Mouse (Mus musculus) spleen, adult 2 months (tissue): ENCODE data around the gene Mrap. TPM values are rescaled to one million over a fixed set of nuclear protein-coding genes. Genes with fewer than 3 reads are reported as not detected.

ENCODE experiments used
- DNase-seq, 2 experiments: peaks; one replicate each; pipeline versions ENCODE4 v3.0.0 to v3.0.0-alpha.2; 2012 to 2021; ENCODE audit warnings: low spot score in 2 of 2, low read depth in 1 of 2
- H3K27ac ChIP-seq: fragments of 200-500 bp; 2 replicates; pipeline ENCODE4 v1.5.1; 2012; ENCODE audit warnings: low read length, inconsistent platforms; ENCODE audit not compliant: insufficient read depth
- H3K27me3 ChIP-seq: fragments of 200-500 bp; 2 replicates; pipeline ENCODE4 v1.6.1; 2012; ENCODE audit warnings: mild to moderate bottlenecking, moderate library complexity, low read length, inconsistent platforms; ENCODE audit not compliant: control insufficient read depth, insufficient read depth
- H3K36me3 ChIP-seq: fragments of 200-500 bp; 2 replicates; pipeline ENCODE4 v1.6.1; 2012; ENCODE audit warnings: mild to moderate bottlenecking, low read length, inconsistent platforms; ENCODE audit not compliant: control insufficient read depth, insufficient read depth
- H3K4me1 ChIP-seq: fragments of 200-500 bp; 2 replicates; pipeline ENCODE4 v1.6.1; 2011; ENCODE audit warnings: inconsistent platforms; ENCODE audit not compliant: control insufficient read depth, insufficient read depth, insufficient read length
- H3K4me3 ChIP-seq: fragments of 200-500 bp; 2 replicates; pipeline ENCODE4 v1.5.1; 2011; ENCODE audit warnings: mild to moderate bottlenecking, inconsistent platforms; ENCODE audit not compliant: insufficient read depth, insufficient read length; ENCODE audit errors: extremely low read depth
- CTCF ChIP-seq: fragments of 200-500 bp; IDR thresholded peaks from 2 replicates; pipeline ENCODE4 v1.5.1; 2011; ENCODE audit warnings: mild to moderate bottlenecking, inconsistent platforms; ENCODE audit not compliant: insufficient read depth, insufficient read length, insufficient replicate concordance; ENCODE audit errors: extremely low read depth
- POLR2A ChIP-seq: fragments of 200-500 bp; IDR thresholded peaks from 2 replicates; pipeline ENCODE4 v1.6.1; 2011; ENCODE audit warnings: low read depth, low read length, inconsistent platforms
- WGBS: fragments of 180-500 bp; shearing (Covaris S2); methylation state at CpG from one replicate; pipeline ENCODE4 v1.1.7; 2018; 5-methylcytosine and 5-hydroxymethylcytosine counted together
- polyA plus RNA-seq: library from polyadenylated mRNA; depleted of rRNA; stranded (reverse); fragments of >200 nt; gene quantifications from 2 replicates; pipeline ENCODE4 v1.2.3, GENCODE M21; 2012

Gene Mrap
- polyA plus RNA-seq, 1 experiment, result 11.6 TPM

DNA sequence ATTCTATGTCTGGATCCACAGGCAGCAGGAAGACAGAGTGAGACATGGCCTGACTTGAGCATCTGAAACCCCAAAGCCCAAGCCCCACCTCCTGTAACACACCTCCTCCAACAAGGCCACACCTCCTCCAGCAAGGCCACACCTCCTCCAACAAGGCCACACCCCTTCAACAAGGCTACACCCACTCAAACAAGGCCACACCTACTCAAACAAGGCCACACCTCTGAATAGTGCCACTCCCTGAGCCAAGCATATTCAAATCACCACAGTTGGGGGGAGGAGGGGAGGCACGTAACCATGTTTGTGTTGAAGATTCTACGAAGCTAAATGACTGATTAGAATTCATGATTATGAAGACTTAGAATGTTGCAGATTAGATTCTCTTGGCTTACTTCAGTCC is 36.5 kb upstream of the Mrap start:
- no peaks in the 10 kb centered on the region for H3K36me3 ChIP-seq
- H3K4me1 ChIP-seq, result no peaks in the 10 kb centered on the region
- no peak overlapping the region for H3K4me3 ChIP-seq
- H3K27ac ChIP-seq, result no peak overlapping the region
- TF ChIP-seq CTCF (no peak), POLR2A (no peak)
- no peaks in the 10 kb centered on the region for H3K27me3 ChIP-seq
- DNase-seq, result no peak
- 93% methylated on average over 2 of the region's 2 CpGs for WGBS

GRCm38 (mm10) chr16:90703646-90704045 is 34.4 kb upstream of the Mrap start:
- no peaks in the 10 kb centered on the region for H3K4me1 ChIP-seq
- H3K27ac ChIP-seq, result no peak overlapping the region
- no peaks in the 10 kb centered on the region for H3K27me3 ChIP-seq
- DNase-seq, result no peak
- H3K36me3 ChIP-seq, result no peaks in the 10 kb centered on the region
- TF ChIP-seq CTCF (no peak), POLR2A (no peak)
- WGBS, result 6% methylated on average over 1 of the region's 1 CpGs
- H3K4me3 ChIP-seq, result no peak overlapping the region

DNA sequence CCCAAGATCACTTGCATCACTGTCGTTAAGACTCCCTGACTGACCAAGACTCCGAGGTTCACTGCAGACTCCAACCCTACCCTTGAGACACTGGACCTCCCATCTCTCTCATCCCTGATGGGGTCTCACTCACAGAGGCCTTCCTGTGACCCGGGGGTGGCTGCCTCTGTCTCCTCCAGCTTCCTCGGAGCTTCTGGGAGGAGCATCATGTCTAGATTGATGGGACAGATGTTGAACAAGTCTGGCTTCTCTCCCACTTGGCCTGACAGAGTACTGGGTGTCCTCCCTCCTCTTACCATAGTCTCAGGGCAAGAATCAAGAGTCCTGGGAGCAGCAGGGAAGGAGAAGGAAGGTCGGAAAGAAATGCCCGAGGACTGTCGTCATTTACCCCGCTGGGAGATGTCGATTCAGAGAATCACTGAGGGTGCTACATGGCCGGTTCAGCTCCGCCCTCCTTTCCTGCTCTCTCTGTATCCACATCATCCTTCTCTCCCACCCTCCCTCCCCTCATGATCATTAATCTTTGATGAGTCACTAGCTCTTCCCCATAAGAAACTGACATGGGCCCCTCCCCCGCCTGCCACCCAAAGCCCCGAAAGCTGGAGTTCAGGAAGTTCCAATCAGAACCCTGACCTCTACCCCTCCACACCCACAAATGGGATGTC is 33.7 kb upstream of the Mrap start:
- no peak overlapping the region for H3K4me3 ChIP-seq
- no peaks in the 10 kb centered on the region for H3K36me3 ChIP-seq
- no peak for TF ChIP-seq CTCF
- no peak for DNase-seq
- H3K27me3 ChIP-seq, result no peaks in the 10 kb centered on the region
- H3K27ac ChIP-seq, result no peak overlapping the region
- no peaks in the 10 kb centered on the region for H3K4me1 ChIP-seq
- WGBS, result 69% methylated on average over 13 of the region's 13 CpGs

- 3% methylated on average over 3 of the region's 3 CpGs for WGBS
- Histone ChIP-seq H3K27me3 (no peaks in the 10 kb centered on the region), H3K36me3 (no peaks in the 10 kb centered on the region), H3K4me1 (no peaks in the 10 kb centered on the region), H3K27ac (no peak overlapping the region), H3K4me3 (no peak overlapping the region)
- DNase-seq, result no peak
- no peak for TF ChIP-seq CTCF
- no peak for TF ChIP-seq POLR2A
These were observed 31.7 kb upstream of the Mrap start for GRCm38 (mm10) chr16:90706279-90706678.

- Histone ChIP-seq H3K27ac (no peak overlapping the region), H3K4me1 (no peaks in the 10 kb centered on the region), H3K4me3 (no peak overlapping the region), H3K36me3 (no peaks in the 10 kb centered on the region), H3K27me3 (peaks cover 5% of the 10 kb centered on the region; the same call in 1 of the 2 replicates)
- WGBS, result 69% methylated on average over 17 of the region's 17 CpGs
- TF ChIP-seq CTCF (no peak), POLR2A (no peak)
- no peak for DNase-seq
These were observed 28.2 kb upstream of the Mrap start for GRCm38 (mm10) chr16:90709711-90710289.

GRCm38 (mm10) chr16:90710313-90710712 is 27.7 kb upstream of the Mrap start:
- DNase-seq, result no peak
- Histone ChIP-seq H3K36me3 (no peaks in the 10 kb centered on the region), H3K27me3 (peaks cover 5% of the 10 kb centered on the region; the same call in 1 of the 2 replicates), H3K27ac (no peak overlapping the region), H3K4me1 (no peaks in the 10 kb centered on the region), H3K4me3 (no peak overlapping the region)
- WGBS, result 80% methylated on average over 12 of the region's 12 CpGs
- TF ChIP-seq POLR2A, result no peak
- no peak for TF ChIP-seq CTCF

DNA sequence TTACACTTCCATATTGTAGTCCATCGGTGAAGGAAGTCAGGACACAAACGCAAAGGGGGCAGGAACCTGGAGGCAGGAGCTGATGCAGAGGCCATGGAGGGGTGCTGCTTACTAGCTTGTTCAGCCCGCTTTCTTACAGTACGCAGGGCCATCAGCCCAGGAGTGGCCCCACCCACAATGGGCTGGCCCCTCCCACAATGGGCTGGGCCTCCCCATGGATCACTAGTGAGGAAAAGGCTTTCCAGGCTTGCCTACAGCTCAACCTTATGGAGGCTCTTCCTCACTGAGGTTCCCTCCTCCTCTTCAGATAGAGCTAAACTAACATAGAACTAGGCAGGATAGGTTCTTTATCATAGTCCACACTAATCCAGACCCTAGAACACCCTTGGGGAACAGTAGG is 14.0 kb upstream of the Mrap start:
- 97% methylated on average over 4 of the region's 4 CpGs for WGBS
- H3K27ac ChIP-seq, result no peak overlapping the region
- TF ChIP-seq POLR2A (no peak), CTCF (no peak)
- DNase-seq, result no peak
- peaks cover 7% of the 10 kb centered on the region for H3K36me3 ChIP-seq
- no peak overlapping the region for H3K4me3 ChIP-seq
- no peaks in the 10 kb centered on the region for H3K4me1 ChIP-seq
- H3K27me3 ChIP-seq, result no peaks in the 10 kb centered on the region
